Mouse (Mus musculus) lung, postnatal 25 days (tissue): Measurements from ENCODE around the gene Nmral1.
"Not testable (repeated sequence)": the region's sequence is repeated elsewhere in the genome, so short reads cannot be mapped to it uniquely, and the experiment has no call there.

Source experiments
- DNase-seq: peaks from one replicate; pipeline ENCODE4 v3.0.0; 2022; ENCODE audit warnings: low spot score

The Nmral1 gene

GRCm38 (mm10) chr16:4718753-4719518, at the start of gene Nmral1:
Gene Nmral1 (minus strand): TSS chr16:4719356.
- peak; percentile 46 for DNase-seq

GRCm38 (mm10) chr16:4768719-4769118, 49.6 kb upstream of the Nmral1 start:
- DNase-seq, result no peak

- no peak for DNase-seq
Observed at GRCm38 (mm10) chr16:4767012-4767790, 48.0 kb upstream of the Nmral1 start.

GRCm38 (mm10) chr16:4765852-4766251, 46.7 kb upstream of the Nmral1 start:
- no peak for DNase-seq

- DNase-seq, result peak; percentile 69
Observed at GRCm38 (mm10) chr16:4763276-4763675, 44.1 kb upstream of the Nmral1 start.

GRCm38 (mm10) chr16:4762437-4762836, 43.3 kb upstream of the Nmral1 start:
- no peak for DNase-seq

- not testable (repeated sequence) for DNase-seq
Observed at GRCm38 (mm10) chr16:4756660-4757335, 37.6 kb upstream of the Nmral1 start.

- DNase-seq, result no peak
Observed at GRCm38 (mm10) chr16:4754045-4754444, 34.9 kb upstream of the Nmral1 start.

- DNase-seq, result no peak
Observed at GRCm38 (mm10) chr16:4752155-4752554, 33.0 kb upstream of the Nmral1 start.

GRCm38 (mm10) chr16:4742186-4742585, 23.0 kb upstream of the Nmral1 start:
- DNase-seq, result no peak

- no peak for DNase-seq
Observed at GRCm38 (mm10) chr16:4739994-4740393, 20.8 kb upstream of the Nmral1 start.

- DNase-seq, result no peak
Observed at GRCm38 (mm10) chr16:4736262-4736661, 17.1 kb upstream of the Nmral1 start.

GRCm38 (mm10) chr16:4730776-4731358, 11.7 kb upstream of the Nmral1 start:
- no peak for DNase-seq

- DNase-seq, result no peak
Observed at GRCm38 (mm10) chr16:4727963-4728362, 8.8 kb upstream of the Nmral1 start.

GRCm38 (mm10) chr16:4727526-4727925, 8.4 kb upstream of the Nmral1 start:
- no peak for DNase-seq

- DNase-seq, result peak; percentile 36
Observed at GRCm38 (mm10) chr16:4726528-4727128, 7.5 kb upstream of the Nmral1 start.

GRCm38 (mm10) chr16:4725780-4726527, 6.8 kb upstream of the Nmral1 start, which contains the start of gene Hmox2:
Gene Hmox2 (plus strand): TSS chr16:4726361.
- DNase-seq, result peak; percentile 96

GRCm38 (mm10) chr16:4725266-4725665, 6.1 kb upstream of the Nmral1 start:
- DNase-seq, result no peak

- DNase-seq, result no peak
Observed at GRCm38 (mm10) chr16:4722915-4723209, 3.7 kb upstream of the Nmral1 start.

GRCm38 (mm10) chr16:4722128-4722914, 3.2 kb upstream of the Nmral1 start:
- peak; percentile 37 for DNase-seq
